ENCODE assay signal across 23 mouse cellular contexts in the genomic region with DNA sequence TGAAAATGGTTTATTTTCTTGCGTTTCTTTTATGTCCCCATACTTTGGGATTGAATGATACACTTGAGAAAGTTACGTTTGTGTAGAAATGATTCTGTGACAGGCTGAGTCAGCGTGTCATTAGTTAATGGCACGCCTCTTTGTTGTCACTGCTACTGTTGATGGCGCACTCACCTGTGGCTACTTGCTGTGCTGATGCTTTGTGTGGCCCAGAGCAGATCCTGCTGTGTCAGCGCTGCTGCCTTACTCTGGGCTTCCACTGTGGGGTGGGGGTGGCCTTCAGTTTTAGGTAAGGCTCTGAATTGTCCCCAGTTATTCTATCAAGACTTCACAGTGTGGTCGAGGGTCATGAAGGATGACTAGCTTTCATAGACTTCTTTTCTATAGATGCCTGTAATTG. TPM values are rescaled to one million over a fixed set of nuclear protein-coding genes. Genes with fewer than 3 reads are reported as not detected.
DNase-seq lines count a peak whose midpoint lies in the region; ATAC-seq and TF ChIP-seq lines count a peak whose summit lies in the region.
"Had no signal": no experiment of that assay in that cellular context is flagged by ENCODE, and none has a peak within 500 bp of the region (broad histone marks: within the 10 kb centered on the region; RNA-seq: fewer than 3 reads in every experiment).

No protein-coding gene starts in this region.

- no peak overlapping the region for H3K4me3 ChIP-seq in gastrocnemius, adult 2 months
- H3K4me3 ChIP-seq in midbrain, embryonic 11.5 days (ENCODE audit: low read depth, low read length) = no peak overlapping the region
- no peak overlapping the region for H3K4me3 ChIP-seq in midbrain, postnatal 0 days (ENCODE audit: low read depth, low read length)
- no peak overlapping the region for H3K4me3 ChIP-seq in midbrain, embryonic 12.5 days
- no peak overlapping the region for H3K4me3 ChIP-seq in midbrain, embryonic 10.5 days
- no peak overlapping the region for H3K4me3 ChIP-seq in ES-E14 (ENCODE audit: insufficient read depth in 1 of 2, low read depth in 1 of 2, low read length in 2 of 2, poor library complexity in 1 of 2, severe bottlenecking in 1 of 2)

- TF ChIP-seq CTCF in gastrocnemius, adult 2 months (IDR thresholded peaks at IDR 0.05) = no peak
- TF ChIP-seq CTCF in midbrain, postnatal 0 days (IDR thresholded peaks at IDR 0.05) = no peak

- peak overlapping the region; percentile 79; the same call in 1 of the 2 replicates for H3K27ac ChIP-seq in gastrocnemius, adult 2 months
- no peak overlapping the region for H3K27ac ChIP-seq in midbrain, embryonic 11.5 days (ENCODE audit: low read depth, low read length)
- no peak overlapping the region for H3K27ac ChIP-seq in midbrain, postnatal 0 days (ENCODE audit: low read depth, low read length)
- H3K27ac ChIP-seq in midbrain, embryonic 12.5 days (replicated peaks) = no peak overlapping the region
- no peak overlapping the region for H3K27ac ChIP-seq in midbrain, embryonic 10.5 days (replicated peaks)
- H3K27ac ChIP-seq in ES-E14 (ENCODE audit: insufficient read depth, low read depth, low read length, poor library complexity, severe bottlenecking) = no peak overlapping the region

- ATAC-seq in midbrain, embryonic 11.5 days (ENCODE audit: low FRiP score) = no peak
- no peak for ATAC-seq in midbrain, postnatal 0 days (ENCODE audit: low FRiP score)
- ATAC-seq in midbrain, embryonic 12.5 days (ENCODE audit: low FRiP score, low read depth) = peak; percentile 23; the same call in 1 of the 2 replicates
- ATAC-seq: activated CD4-positive, CD25-positive, alpha-beta regulatory T cell, adult 4 months; CD4-positive, CD25-positive, alpha-beta regulatory T cell, adult 4 months; Patski had no signal

- DNase-seq in gastrocnemius, adult 2 months = no peak
- no peak for DNase-seq in gastrocnemius, postnatal 14 days
- DNase-seq in midbrain, embryonic 11.5 days (ENCODE audit: low spot score, missing footprints) = peak; percentile 73
- no peak for DNase-seq in midbrain, postnatal 0 days (ENCODE audit: low spot score)
- no peak for DNase-seq in midbrain, embryonic 10.5 days (ENCODE audit: low spot score)
- DNase-seq in ES-E14 (ENCODE audit: low read depth, low spot score) = no peak
- no peak for DNase-seq in lung, postnatal 14 days
- DNase-seq: adrenal gland, adult 2 months; adrenal gland, adult 8-10 months; adrenal gland, postnatal 10 days; adrenal gland, postnatal 14 days; adrenal gland, postnatal 25 days; adrenal gland, postnatal 36 days; B cell, adult 2 months; cerebellum, adult 11 months; cerebellum, adult 11-12 months; cerebellum, adult 18-20 months had no signal

- H3K4me1 ChIP-seq in midbrain, embryonic 11.5 days (ENCODE audit: control insufficient read depth, insufficient read depth, low read length) = no peaks in the 10 kb centered on the region
- no peaks in the 10 kb centered on the region for H3K4me1 ChIP-seq in midbrain, postnatal 0 days (ENCODE audit: insufficient read depth, low read length)
- H3K4me1 ChIP-seq in midbrain, embryonic 12.5 days = 0 out of 2 replicates have a peak, but pooled peaks cover 2% of the 10 kb centered on the region
- H3K4me1 ChIP-seq in midbrain, embryonic 10.5 days = peaks cover 7% of the 10 kb centered on the region; the same call in 1 of the 2 replicates
- peaks cover 0 to 4% of the 10 kb centered on the region in 2 experiments; a peak in 1 of 4 replicates for H3K4me1 ChIP-seq in ES-E14 (ENCODE audit: control insufficient read depth in 2 of 2, insufficient read depth in 2 of 2, low read length in 2 of 2, poor library complexity in 1 of 2)

- intact Hi-C loops in gastrocnemius, adult 2 months (cut with DNase I) = no loop called here
- intact Hi-C loops in gastrocnemius, postnatal 14 days (cut with DNase I; ENCODE audit: low total_unique reads) = no loop called here

- 46% methylated on average over 7 of the region's 7 CpGs for WGBS in midbrain, embryonic 11.5 days
- 51% methylated on average over 7 of the region's 7 CpGs for WGBS in midbrain, postnatal 0 days
- WGBS in midbrain, embryonic 12.5 days = 49% methylated on average over 7 of the region's 7 CpGs
- 47% methylated on average over 7 of the region's 7 CpGs for WGBS in midbrain, embryonic 10.5 days

- H3K9ac ChIP-seq in midbrain, embryonic 11.5 days (ENCODE audit: low read length) = no peak overlapping the region
- H3K9ac ChIP-seq in midbrain, postnatal 0 days (replicated peaks; ENCODE audit: low read length, poor library complexity, severe bottlenecking) = no peak overlapping the region
- H3K9ac ChIP-seq in midbrain, embryonic 12.5 days (replicated peaks) = no peak overlapping the region
- H3K9ac ChIP-seq in ES-E14 (ENCODE audit: insufficient read depth, low read depth, low read length, poor library complexity, severe bottlenecking) = no peak overlapping the region

- in situ Hi-C loops in ES-E14 (cut with MboI; ENCODE audit: low sequenced_read_pairs in 2 of 2, unreplicated experiment in 2 of 2) = no loop called here

- H3K9me3 ChIP-seq in midbrain, embryonic 11.5 days (ENCODE audit: control insufficient read depth, low read length) = no peaks in the 10 kb centered on the region
- H3K9me3 ChIP-seq in midbrain, postnatal 0 days (ENCODE audit: low read length) = no peaks in the 10 kb centered on the region
- no peaks in the 10 kb centered on the region for H3K9me3 ChIP-seq in midbrain, embryonic 12.5 days
- no peaks in the 10 kb centered on the region for H3K9me3 ChIP-seq in midbrain, embryonic 10.5 days (replicated peaks)
- H3K9me3 ChIP-seq in ES-E14 (ENCODE audit: control insufficient read depth, insufficient read depth, low read depth, low read length) = no peaks in the 10 kb centered on the region
- H3K9me3 ChIP-seq: G1E had no signal

- H3K36me3 ChIP-seq in midbrain, embryonic 11.5 days (ENCODE audit: control insufficient read depth, insufficient read depth, low read length) = no peaks in the 10 kb centered on the region
- H3K36me3 ChIP-seq in midbrain, postnatal 0 days (ENCODE audit: insufficient read depth, low read length) = no peaks in the 10 kb centered on the region
- H3K36me3 ChIP-seq in midbrain, embryonic 12.5 days = no peaks in the 10 kb centered on the region
- H3K36me3 ChIP-seq in midbrain, embryonic 10.5 days = no peaks in the 10 kb centered on the region
- H3K36me3 ChIP-seq in ES-E14 (ENCODE audit: control insufficient read depth, insufficient read depth, low read length, poor library complexity, severe bottlenecking) = no peaks in the 10 kb centered on the region

- H3K4me2 ChIP-seq in midbrain, embryonic 11.5 days = no peak overlapping the region
- no peak overlapping the region for H3K4me2 ChIP-seq in midbrain, postnatal 0 days (ENCODE audit: low read depth, low read length, poor library complexity, severe bottlenecking)
- no peak overlapping the region for H3K4me2 ChIP-seq in midbrain, embryonic 12.5 days (replicated peaks)

- no peaks in the 10 kb centered on the region for H3K27me3 ChIP-seq in midbrain, embryonic 11.5 days (ENCODE audit: control insufficient read depth, insufficient read depth, low read length)
- no peaks in the 10 kb centered on the region for H3K27me3 ChIP-seq in midbrain, postnatal 0 days (ENCODE audit: insufficient read depth, low read length)
- no peaks in the 10 kb centered on the region for H3K27me3 ChIP-seq in midbrain, embryonic 12.5 days
- H3K27me3 ChIP-seq in midbrain, embryonic 10.5 days (ENCODE audit: low read depth, poor library complexity, severe bottlenecking) = no peaks in the 10 kb centered on the region
- H3K27me3 ChIP-seq: CH12.LX, Patski had no signal

TF ChIP-seq in ES-E14, 5 proteins besides CTCF, POLR2A, EP300 and RAD21:
- TF ChIP-seq HCFC1 (IDR thresholded peaks at IDR 0.05; ENCODE audit: borderline replicate concordance, insufficient read depth, low read length) (no peak), MAFK (IDR thresholded peaks at IDR 0.05; ENCODE audit: insufficient read depth, low read depth, low read length) (peak; percentile 54; the same call in 1 of the 2 replicates), CHD2 (IDR thresholded peaks at IDR 0.05; ENCODE audit: low read depth, low read length) (no peak), ZC3H11A (IDR thresholded peaks at IDR 0.05; ENCODE audit: borderline replicate concordance, low read depth, low read length) (no peak), ZNF384 (IDR thresholded peaks at IDR 0.05; ENCODE audit: low read depth, low read length) (no peak)
TF ChIP-seq in ES-E14: peak in this region for 1.

RNA-seq across cellular contexts. Expression of gene Stim2, which starts 18.8 kb away (rescaled TPM):
- total RNA-seq in gastrocnemius, adult 2 months (2021) = 10 to 100 TPM; 34.1 to 58.6 TPM
- 10 to 100 TPM; 30.6 to 34.1 TPM for total RNA-seq in gastrocnemius, postnatal 14 days (2021)
- 23.1 and 24.0 TPM in 2 replicates for polyA plus RNA-seq in midbrain, embryonic 11.5 days (2014; fragmentation: Nextera tagmentation; extraction: Ambion mirVana)
- total RNA-seq in midbrain, postnatal 0 days (2014; rRNA removed) = 30.4 and 34.9 TPM in 2 replicates
- polyA plus RNA-seq in midbrain, postnatal 0 days (2015; fragmentation: Nextera tagmentation; extraction: Ambion mirVana) = 29.2 and 29.8 TPM in 2 replicates
- polyA plus RNA-seq in midbrain, embryonic 12.5 days (2016; fragmentation: Nextera tagmentation; extraction: Ambion mirVana) = 24.1 and 24.7 TPM in 2 replicates
- polyA plus RNA-seq in midbrain, embryonic 10.5 days (2016; fragmentation: Nextera tagmentation; extraction: Ambion mirVana) = 12.5 and 16.7 TPM in 2 replicates
- 22.0 and 25.5 TPM in 2 replicates for total RNA-seq in ES-E14 (2012; rRNA removed)
